Mouse (Mus musculus): ENCODE results near the gene Gm3411. TPM values are rescaled to one million over a fixed set of nuclear protein-coding genes. Genes with fewer than 3 reads are reported as not detected.

The Gm3411 gene
- polyA plus RNA-seq (2014; fragmentation: Illumina TruSeq; extraction: RNeasy Lipid Tissue Mini Kit (QIAGEN cat#74804); ENCODE audit: low read depth, low replicate concordance), result 1.9 TPM

GRCm38 (mm10) chr14:6286931-6287715 lies at the start of gene Gm3411:
Gene Gm3411 (minus strand): TSS chr14:6287250.

DNA sequence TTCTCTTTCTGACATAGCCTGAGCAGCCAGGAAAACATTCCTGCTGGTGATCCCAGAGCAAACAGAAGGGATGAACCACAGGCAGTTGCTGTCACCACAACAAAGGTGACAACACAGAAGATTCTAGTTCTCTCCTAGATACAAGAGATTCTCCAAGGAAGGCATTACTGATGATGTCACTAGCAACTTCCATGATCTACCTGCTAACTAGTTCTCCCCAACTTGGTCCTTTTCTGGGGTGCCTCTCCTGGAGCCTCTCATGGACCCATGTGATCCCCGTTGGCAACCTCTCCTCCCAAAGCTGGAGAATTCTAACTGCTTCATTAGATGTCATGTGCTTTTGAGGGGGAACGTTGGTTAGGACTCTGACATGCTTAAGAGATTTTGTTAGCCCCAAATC lies 17.7 kb upstream of the Gm3411 start, which contains the start of gene Gm21103:
Gm21103 (minus strand) TSS at position 101 of the 400 bp plus-strand sequence.

GRCm38 (mm10) chr14:6219192-6219591 lies 67.9 kb downstream of the Gm3411 start, which contains the start of gene Gm21560:
Gene Gm21560 (minus strand): TSS chr14:6219292.

Other genes starting within 250 kb of the Gm3411 start
- not detected for gene Gm6337, start 229.0 kb downstream of the Gm3411 start, polyA plus RNA-seq (2014; fragmentation: Illumina TruSeq; extraction: RNeasy Lipid Tissue Mini Kit (QIAGEN cat#74804); ENCODE audit: low read depth, low replicate concordance)
- gene Gm8206, start 193.3 kb downstream of the Gm3411 start, polyA plus RNA-seq (2014; fragmentation: Illumina TruSeq; extraction: RNeasy Lipid Tissue Mini Kit (QIAGEN cat#74804); ENCODE audit: low read depth, low replicate concordance), result 0.53 TPM
- not detected for gene Gm3468, start 178.6 kb downstream of the Gm3411 start, polyA plus RNA-seq (2014; fragmentation: Illumina TruSeq; extraction: RNeasy Lipid Tissue Mini Kit (QIAGEN cat#74804); ENCODE audit: low read depth, low replicate concordance)
- gene Gm3476, start 161.4 kb downstream of the Gm3411 start, polyA plus RNA-seq (2014; fragmentation: Illumina TruSeq; extraction: RNeasy Lipid Tissue Mini Kit (QIAGEN cat#74804); ENCODE audit: low read depth, low replicate concordance), result not detected
- not detected for gene Gm21560, start 68.0 kb downstream of the Gm3411 start, polyA plus RNA-seq (2014; fragmentation: Illumina TruSeq; extraction: RNeasy Lipid Tissue Mini Kit (QIAGEN cat#74804); ENCODE audit: low read depth, low replicate concordance)
- gene Gm21103, start 17.6 kb upstream of the Gm3411 start, polyA plus RNA-seq (2014; fragmentation: Illumina TruSeq; extraction: RNeasy Lipid Tissue Mini Kit (QIAGEN cat#74804); ENCODE audit: low read depth, low replicate concordance), result not detected
- gene Gm3618, start 56.4 kb upstream of the Gm3411 start, polyA plus RNA-seq (2014; fragmentation: Illumina TruSeq; extraction: RNeasy Lipid Tissue Mini Kit (QIAGEN cat#74804); ENCODE audit: low read depth, low replicate concordance), result not detected
- not detected for gene Gm16440, start 103.1 kb upstream of the Gm3411 start, polyA plus RNA-seq (2014; fragmentation: Illumina TruSeq; extraction: RNeasy Lipid Tissue Mini Kit (QIAGEN cat#74804); ENCODE audit: low read depth, low replicate concordance)
- gene Gm3591, start 125.2 kb upstream of the Gm3411 start, polyA plus RNA-seq (2014; fragmentation: Illumina TruSeq; extraction: RNeasy Lipid Tissue Mini Kit (QIAGEN cat#74804); ENCODE audit: low read depth, low replicate concordance), result not detected
- not detected for gene Gm3594, start 157.4 kb upstream of the Gm3411 start, polyA plus RNA-seq (2014; fragmentation: Illumina TruSeq; extraction: RNeasy Lipid Tissue Mini Kit (QIAGEN cat#74804); ENCODE audit: low read depth, low replicate concordance)

Measured in kidney, adult 10 weeks (tissue).